1 mouse cellular context compared by ENCODE assay signal in the genomic region with DNA sequence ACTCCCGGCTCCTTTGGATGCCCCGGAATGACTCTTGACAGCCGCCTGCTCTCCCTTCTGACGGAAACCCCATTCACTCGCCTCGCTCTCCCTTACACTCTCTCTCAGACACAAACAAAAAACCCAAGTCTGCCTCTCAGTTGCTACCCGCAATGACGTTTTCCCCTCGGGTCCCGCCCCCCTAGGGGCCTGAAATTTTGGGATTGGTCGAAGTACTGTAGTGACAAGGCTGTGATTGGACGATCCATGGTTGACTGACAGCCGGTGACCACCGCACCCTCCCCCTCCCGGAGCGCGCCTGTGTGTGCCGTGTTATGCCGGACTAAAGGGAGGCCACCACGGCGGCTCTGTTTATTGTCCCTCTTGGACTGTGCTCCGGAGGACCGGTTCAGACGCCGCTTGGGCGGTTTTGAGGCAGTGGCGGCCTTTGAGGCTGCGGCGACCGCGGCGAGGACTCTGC.
TF ChIP-seq lines count a peak whose summit lies in the region.

A gene (plus strand): TSS at position 302 of the 460 bp plus-strand sequence.

TF ChIP-seq in CH12.LX, 34 proteins besides CTCF, POLR2A, EP300 and RAD21 (continued from another document):
- TF ChIP-seq ZMIZ1 (IDR thresholded peaks at IDR 0.05; ENCODE audit: low read depth, low read length) (peak; percentile 67; the same call in 1 of the 2 replicates), MAX (IDR thresholded peaks at IDR 0.05; ENCODE audit: low read length) (no peak), ZKSCAN1 (IDR thresholded peaks at IDR 0.05; ENCODE audit: borderline replicate concordance, low read depth, low read length) (no peak), KAT2A (IDR thresholded peaks at IDR 0.05; ENCODE audit: insufficient replicate concordance, low read length) (no peak), MAZ (IDR thresholded peaks at IDR 0.05; ENCODE audit: low read depth, low read length) (peak; percentile 80), MAFK (IDR thresholded peaks at IDR 0.05; ENCODE audit: insufficient replicate concordance, low read length) (no peak), E2F4 (IDR thresholded peaks at IDR 0.05; ENCODE audit: insufficient replicate concordance, low read depth, low read length) (0 out of 2 replicates have a peak, but pooled peaks have one; percentile 14), IRF4 (IDR thresholded peaks at IDR 0.05; ENCODE audit: low read depth, low read length) (no peak), NRF1 (IDR thresholded peaks at IDR 0.05; ENCODE audit: low read depth, low read length) (peak; percentile 56), NELFE (IDR thresholded peaks at IDR 0.05; ENCODE audit: low read depth, low read length) (0 out of 2 replicates have a peak, but pooled peaks have one; percentile 45), ZC3H11A (IDR thresholded peaks at IDR 0.05; ENCODE audit: low read depth, low read length) (no peak), SIN3A (IDR thresholded peaks at IDR 0.05; ENCODE audit: low read length) (peak; percentile 75)
